Mouse (Mus musculus): ENCODE data around the gene Fam155a. TPM values are rescaled to one million over a fixed set of nuclear protein-coding genes. Genes with fewer than 3 reads are reported as not detected.

Fam155a gene
- total and polyA plus RNA-seq, 3 experiments = not detected

DNA sequence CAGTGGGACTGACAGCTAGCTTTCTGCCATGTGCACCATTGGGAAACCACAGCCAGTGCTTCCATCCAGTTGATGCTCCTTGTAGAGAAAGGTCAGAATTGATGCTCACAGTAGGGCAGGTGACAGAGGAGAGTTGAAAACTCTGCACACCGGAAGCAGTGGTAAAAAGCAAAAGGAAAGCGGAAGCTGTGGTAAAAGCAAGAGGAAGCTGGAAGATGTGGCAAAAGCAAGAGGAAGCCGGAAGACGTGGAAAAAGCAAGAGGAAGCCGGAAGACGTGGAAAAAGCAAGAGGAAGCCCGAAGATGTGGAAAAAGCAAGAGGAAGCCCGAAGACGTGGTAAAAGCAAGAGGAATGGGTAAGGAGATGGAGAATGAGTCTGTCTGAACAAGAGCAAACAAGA is 354.8 kb downstream of the Fam155a start:
- no peak for DNase-seq (ENCODE audit: extremely low read depth)
- Histone ChIP-seq H3K27ac (ENCODE audit: insufficient read depth, low read depth) (no peak overlapping the region), H3K4me2 (ENCODE audit: insufficient read depth, low read depth, poor library complexity, severe bottlenecking) (no peak overlapping the region), H3K9ac (ENCODE audit: insufficient read depth, low read depth) (no peak overlapping the region), H3K4me1 (ENCODE audit: control insufficient read depth in 1 of 2, insufficient read depth in 2 of 2) (no peaks in the 10 kb centered on the region), H3K79me2 (replicated peaks; ENCODE audit: control insufficient read depth, extremely low read depth, insufficient read depth, poor library complexity, severe bottlenecking) (no peaks in the 10 kb centered on the region), H3K27me3 (replicated peaks) (no peaks in the 10 kb centered on the region), H3K4me3 (replicated peaks in 1 of 3; ENCODE audit: low read depth in 2 of 3, low read length in 2 of 3, poor library complexity in 1 of 3) (no peak overlapping the region), H3K9me3 (replicated peaks; ENCODE audit: low read length) (peaks cover 72% of the 10 kb centered on the region), H3K36me3 (replicated peaks in 1 of 2; ENCODE audit: control insufficient read depth in 1 of 2, insufficient read depth in 1 of 2, low read length in 1 of 2) (no peaks in the 10 kb centered on the region)
- no peak for TF ChIP-seq MXI1 (IDR thresholded peaks at IDR 0.05; ENCODE audit: low read depth, low read length)
- TF ChIP-seq POLR2A (IDR thresholded peaks at IDR 0.05; ENCODE audit: low read depth, low read length) = no peak
- TF ChIP-seq HCFC1 (IDR thresholded peaks at IDR 0.05; ENCODE audit: low read depth, low read length) = no peak
- TF ChIP-seq GABPA (IDR thresholded peaks at IDR 0.05; ENCODE audit: insufficient replicate concordance, low read depth, low read length) = no peak
- no peak for TF ChIP-seq TCF12 (IDR thresholded peaks at IDR 0.05; ENCODE audit: low read depth, low read length)
- no peak for TF ChIP-seq SMC3 (IDR thresholded peaks at IDR 0.05; ENCODE audit: low read depth, low read length)
- no peak for TF ChIP-seq ZNF384 (IDR thresholded peaks at IDR 0.05; ENCODE audit: low read depth, low read length)
- no peak for TF ChIP-seq JUN (IDR thresholded peaks at IDR 0.05; ENCODE audit: insufficient read depth, low read depth, low read length)
- no peak for TF ChIP-seq JUND (conservative IDR thresholded peaks at IDR 0.05; ENCODE audit: low read depth, low read length)
- TF ChIP-seq E2F4 (IDR thresholded peaks at IDR 0.05; ENCODE audit: insufficient replicate concordance, low read depth, low read length) = no peak
- no peak for TF ChIP-seq PAX5 (IDR thresholded peaks at IDR 0.05; ENCODE audit: low read length)
- TF ChIP-seq MAZ (IDR thresholded peaks at IDR 0.05; ENCODE audit: low read depth, low read length) = no peak
- no peak for TF ChIP-seq SIN3A (IDR thresholded peaks at IDR 0.05; ENCODE audit: low read length)
- TF ChIP-seq ZMIZ1 (IDR thresholded peaks at IDR 0.05; ENCODE audit: low read depth, low read length) = no peak
- no peak for TF ChIP-seq UBTF (IDR thresholded peaks at IDR 0.05; ENCODE audit: low read depth, low read length)
- no peak for TF ChIP-seq MEF2A (IDR thresholded peaks at IDR 0.05; ENCODE audit: borderline replicate concordance, low read depth, low read length)
- TF ChIP-seq NELFE (IDR thresholded peaks at IDR 0.05; ENCODE audit: low read depth, low read length) = no peak
- no peak for TF ChIP-seq ZC3H11A (IDR thresholded peaks at IDR 0.05; ENCODE audit: low read depth, low read length)
- no peak for TF ChIP-seq ETS1 (conservative IDR thresholded peaks at IDR 0.05; ENCODE audit: low read depth, low read length)
- no peak for TF ChIP-seq POLR2AphosphoS2 (IDR thresholded peaks at IDR 0.05; ENCODE audit: low read depth, low read length)
- dilution Hi-C loops (cut with MboI; ENCODE audit: extremely low pct_ligation_motif_present, extremely low pct_unique_long_range_greater_than_20kb, low sequenced_read_pairs) = no loop called here
- in situ Hi-C loops (cut with MboI; ENCODE audit: low pct_ligation_motif_present, low pct_unique_long_range_greater_than_20kb, low sequenced_read_pairs) = no loop called here

DNA sequence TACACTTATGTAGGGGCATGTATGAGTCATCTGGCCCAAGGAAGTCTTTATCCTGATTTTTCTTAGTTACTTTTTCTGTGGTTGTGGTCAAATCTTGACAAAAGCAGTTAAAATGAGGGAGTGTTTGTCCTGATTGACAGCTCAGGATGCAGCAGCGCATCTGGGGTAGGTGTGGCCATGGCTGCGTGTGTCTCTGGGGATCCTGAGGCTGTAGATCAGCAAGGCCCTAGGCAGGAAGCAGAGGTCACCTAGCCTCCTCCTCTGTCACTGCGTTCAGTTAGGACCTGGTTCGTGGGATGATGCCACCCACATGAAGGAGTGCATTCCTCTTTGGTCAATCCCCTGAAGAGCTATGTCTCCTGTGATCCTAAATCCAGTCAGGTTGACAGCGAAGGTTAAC is 362.5 kb downstream of the Fam155a start:
- Histone ChIP-seq H3K4me1 (ENCODE audit: control insufficient read depth in 1 of 2, insufficient read depth in 2 of 2) (no peaks in the 10 kb centered on the region), H3K36me3 (replicated peaks in 1 of 2; ENCODE audit: control insufficient read depth in 1 of 2, insufficient read depth in 1 of 2, low read length in 1 of 2) (no peaks in the 10 kb centered on the region), H3K4me3 (replicated peaks in 1 of 3; ENCODE audit: low read depth in 2 of 3, low read length in 2 of 3, poor library complexity in 1 of 3) (no peak overlapping the region), H3K27me3 (replicated peaks) (no peaks in the 10 kb centered on the region), H3K4me2 (ENCODE audit: insufficient read depth, low read depth, poor library complexity, severe bottlenecking) (no peak overlapping the region), H3K27ac (ENCODE audit: insufficient read depth, low read depth) (no peak overlapping the region; the same call in 1 of the 2 replicates), H3K9me3 (replicated peaks; ENCODE audit: low read length) (peaks cover 59% of the 10 kb centered on the region), H3K9ac (ENCODE audit: insufficient read depth, low read depth) (no peak overlapping the region), H3K79me2 (replicated peaks; ENCODE audit: control insufficient read depth, extremely low read depth, insufficient read depth, poor library complexity, severe bottlenecking) (no peaks in the 10 kb centered on the region)
- in situ Hi-C loops (cut with MboI; ENCODE audit: low pct_ligation_motif_present, low pct_unique_long_range_greater_than_20kb, low sequenced_read_pairs) (no loop called here), dilution Hi-C loops (cut with MboI; ENCODE audit: extremely low pct_ligation_motif_present, extremely low pct_unique_long_range_greater_than_20kb, low sequenced_read_pairs) (no loop called here)
- no peak for TF ChIP-seq UBTF (IDR thresholded peaks at IDR 0.05; ENCODE audit: low read depth, low read length)
- TF ChIP-seq JUN (IDR thresholded peaks at IDR 0.05; ENCODE audit: insufficient read depth, low read depth, low read length) = no peak
- no peak for TF ChIP-seq EP300 (IDR thresholded peaks at IDR 0.05; ENCODE audit: low read length)
- no peak for TF ChIP-seq USF1 (IDR thresholded peaks at IDR 0.05; ENCODE audit: low read depth, low read length)
- no peak for TF ChIP-seq ZMIZ1 (IDR thresholded peaks at IDR 0.05; ENCODE audit: low read depth, low read length)
- DNase-seq (ENCODE audit: extremely low read depth) = no peak
